Mouse (Mus musculus) kidney, postnatal 25 days (tissue): ENCODE measurements at regions not wholly inside any gene's neighbourhood (a gene's known extent, or its start where the extent isn't known, plus 50 kb on each side); places are given as distances from the start of the nearest gene placed in this dataset.

Experiments used
- DNase-seq, 2 experiments: peaks; one replicate each; pipeline ENCODE4 v3.0.0; 2021; ENCODE audit warnings: mixed read lengths in 2 of 2

- no peak for DNase-seq
These were observed 347.2 kb downstream of the Tmem232 start for GRCm38 (mm10) chr17:65193341-65193740.

GRCm38 (mm10) chr17:65192432-65193059 is 348.0 kb downstream of the Tmem232 start:
- no peak for DNase-seq

GRCm38 (mm10) chr17:65190839-65191591 is 349.6 kb downstream of the Tmem232 start:
- DNase-seq = no peak

- no peak for DNase-seq
These were observed 345.3 kb upstream of the 4930583I09Rik start for GRCm38 (mm10) chr17:65181164-65181563.

GRCm38 (mm10) chr17:65175770-65176169 is 339.9 kb upstream of the 4930583I09Rik start:
- no peak for DNase-seq

- no peak for DNase-seq
These were observed 338.2 kb upstream of the 4930583I09Rik start for GRCm38 (mm10) chr17:65174114-65174513.

- no peak for DNase-seq
These were observed 337.4 kb upstream of the 4930583I09Rik start for GRCm38 (mm10) chr17:65173236-65173635.

- DNase-seq = no peak
These were observed 334.8 kb upstream of the 4930583I09Rik start for GRCm38 (mm10) chr17:65170691-65171090.

GRCm38 (mm10) chr17:65169981-65170617 is 334.2 kb upstream of the 4930583I09Rik start:
- no peak for DNase-seq

- DNase-seq = no peak
These were observed 310.5 kb upstream of the 4930583I09Rik start for GRCm38 (mm10) chr17:65146376-65146775.

GRCm38 (mm10) chr17:65114651-65115050 is 278.8 kb upstream of the 4930583I09Rik start:
- no peak for DNase-seq

GRCm38 (mm10) chr17:65113121-65113520 is 277.2 kb upstream of the 4930583I09Rik start:
- DNase-seq = no peak

GRCm38 (mm10) chr17:65105622-65106021 is 269.8 kb upstream of the 4930583I09Rik start:
- no peak for DNase-seq

GRCm38 (mm10) chr17:65101157-65101556 is 265.3 kb upstream of the 4930583I09Rik start:
- DNase-seq = no peak

- DNase-seq = no peak
These were observed 246.4 kb upstream of the 4930583I09Rik start for GRCm38 (mm10) chr17:65082249-65082648.

GRCm38 (mm10) chr17:65081779-65082086 is 245.9 kb upstream of the 4930583I09Rik start:
- no peak for DNase-seq

GRCm38 (mm10) chr17:65081072-65081778 is 245.4 kb upstream of the 4930583I09Rik start:
- DNase-seq = no peak

- no peak for DNase-seq
These were observed 239.0 kb upstream of the 4930583I09Rik start for GRCm38 (mm10) chr17:65074878-65075277.

GRCm38 (mm10) chr17:65071114-65071513 is 235.2 kb upstream of the 4930583I09Rik start:
- peak in 1 of 2 experiments; percentile 10 for DNase-seq

GRCm38 (mm10) chr17:65066135-65066534 is 230.3 kb upstream of the 4930583I09Rik start:
- no peak for DNase-seq

GRCm38 (mm10) chr17:65056059-65056458 is 220.2 kb upstream of the 4930583I09Rik start:
- DNase-seq = no peak

- no peak for DNase-seq
These were observed 214.1 kb upstream of the 4930583I09Rik start for GRCm38 (mm10) chr17:65049860-65050482.

GRCm38 (mm10) chr17:65015731-65016130 is 179.9 kb upstream of the 4930583I09Rik start:
- DNase-seq = no peak
